Mouse (Mus musculus) urinary bladder, postnatal 25 days (tissue): ENCODE data around the gene Nr2e1.

Source experiments
- DNase-seq: peaks from one replicate; pipeline ENCODE4 v3.0.0; 2022; ENCODE audit warnings: low spot score

The Nr2e1 gene

GRCm38 (mm10) chr10:42587961-42588750 is 4.7 kb upstream of the Nr2e1 start:
- no peak for DNase-seq

- DNase-seq: no peak
These were observed 2.3 kb upstream of the Nr2e1 start for GRCm38 (mm10) chr10:42585596-42586305.

GRCm38 (mm10) chr10:42585156-42585555 is 1.7 kb upstream of the Nr2e1 start:
- no peak for DNase-seq

- DNase-seq: no peak
These were observed 1.1 kb upstream of the Nr2e1 start for GRCm38 (mm10) chr10:42584436-42584983.

- no peak for DNase-seq
These were observed 537 bp upstream of the Nr2e1 start for GRCm38 (mm10) chr10:42583902-42584435.

- DNase-seq: peak; percentile 6
These were observed 794 bp downstream of the Nr2e1 start for GRCm38 (mm10) chr10:42582566-42583110.

- peak; percentile 6 for DNase-seq
These were observed 1.5 kb downstream of the Nr2e1 start for GRCm38 (mm10) chr10:42581694-42582565.

GRCm38 (mm10) chr10:42580951-42581277 is 2.5 kb downstream of the Nr2e1 start:
- DNase-seq: no peak

- DNase-seq: no peak
These were observed 3.1 kb downstream of the Nr2e1 start for GRCm38 (mm10) chr10:42580131-42580950.

- DNase-seq: no peak
These were observed 3.8 kb downstream of the Nr2e1 start for GRCm38 (mm10) chr10:42579475-42580130.

GRCm38 (mm10) chr10:42578698-42579474 is 4.5 kb downstream of the Nr2e1 start:
- no peak for DNase-seq

GRCm38 (mm10) chr10:42578281-42578675 is 5.2 kb downstream of the Nr2e1 start:
- no peak for DNase-seq

- DNase-seq: no peak
These were observed 5.7 kb downstream of the Nr2e1 start for GRCm38 (mm10) chr10:42577525-42578280.

GRCm38 (mm10) chr10:42574639-42575038 is 8.8 kb downstream of the Nr2e1 start:
- DNase-seq: no peak

GRCm38 (mm10) chr10:42572971-42573370 is 10.5 kb downstream of the Nr2e1 start:
- DNase-seq: no peak

- DNase-seq: no peak
These were observed 10.9 kb downstream of the Nr2e1 start for GRCm38 (mm10) chr10:42572567-42572966.

- DNase-seq: no peak
These were observed 21.2 kb downstream of the Nr2e1 start for GRCm38 (mm10) chr10:42562272-42562671.

- DNase-seq: no peak
These were observed 23.7 kb downstream of the Nr2e1 start for GRCm38 (mm10) chr10:42559581-42560200.
